Mouse (Mus musculus) heart, embryonic 14.5 days (tissue): ENCODE data around the gene Poc1a. TPM values are rescaled to one million over a fixed set of nuclear protein-coding genes. Genes with fewer than 3 reads are reported as not detected.

Experiments
- ATAC-seq: fragments of 200-750 bp; cut with Nextera tagmentation; 2 replicates; pipeline ENCODE4 v1.8.0; 2017; ENCODE audit warnings: low read depth, moderate TSS enrichment; ENCODE audit not compliant: insufficient number of reproducible peaks, insufficient read depth, low FRiP score
- H3K27ac ChIP-seq, 2 experiments: fragments of 200-500 bp in 1 of 2; fragments of 300-500 bp in 1 of 2; sonication (generic) in 1 of 2; replicated peaks in 1 of 2; 2 replicates each; pipeline ENCODE4 v1.5.1; 2012 to 2014; ENCODE audit warnings: low read depth in 2 of 2, low read length in 2 of 2, control low read depth in 1 of 2, mild to moderate bottlenecking in 1 of 2, mixed read lengths in 1 of 2; ENCODE audit not compliant: control insufficient read depth in 1 of 2, insufficient read depth in 1 of 2
- H3K27me3 ChIP-seq: fragments of 300-500 bp; sonication (generic); 2 replicates; pipeline ENCODE4 v1.6.1; 2014; ENCODE audit warnings: mild to moderate bottlenecking, low read length, control low read depth; ENCODE audit not compliant: control insufficient read depth, insufficient read depth
- H3K36me3 ChIP-seq: fragments of 300-500 bp; sonication (generic); 2 replicates; pipeline ENCODE4 v1.6.1; 2014; ENCODE audit warnings: mild to moderate bottlenecking, control low read depth, low read length, mixed read lengths; ENCODE audit not compliant: control insufficient read depth, insufficient read depth
- H3K4me1 ChIP-seq, 2 experiments: fragments of 200-500 bp in 1 of 2; fragments of 300-500 bp in 1 of 2; sonication (generic) in 1 of 2; 2 replicates each; pipeline ENCODE4 v1.6.1; 2012 to 2014; ENCODE audit warnings: low read length in 2 of 2, control low read depth in 1 of 2, mixed read lengths in 1 of 2; ENCODE audit not compliant: control insufficient read depth in 2 of 2, insufficient read depth in 2 of 2
- H3K4me2 ChIP-seq: fragments of 300-500 bp; sonication (generic); 2 replicates; pipeline ENCODE4 v1.6.1; 2014; ENCODE audit warnings: mild to moderate bottlenecking, low read length
- H3K4me3 ChIP-seq, 2 experiments: fragments of 200-500 bp in 1 of 2; fragments of 300-500 bp in 1 of 2; sonication (generic) in 1 of 2; 2 replicates each; pipeline ENCODE4 v1.5.1; 2012 to 2014; ENCODE audit warnings: low read length in 2 of 2, mild to moderate bottlenecking in 2 of 2, control low read depth in 1 of 2, low read depth in 1 of 2, moderate library complexity in 1 of 2; ENCODE audit not compliant: control insufficient read depth in 1 of 2, insufficient read depth in 1 of 2
- H3K9ac ChIP-seq: fragments of 300-500 bp; sonication (generic); 2 replicates; pipeline ENCODE4 v1.6.1; 2014; ENCODE audit warnings: mild to moderate bottlenecking, low read length
- H3K9me3 ChIP-seq: fragments of 300-500 bp; sonication (generic); 2 replicates; pipeline ENCODE4 v1.6.1; 2016; ENCODE audit warnings: low read length, control low read depth; ENCODE audit not compliant: control insufficient read depth
- WGBS: fragments of 180-500 bp; shearing (Covaris S2); extraction: QIAGEN DNeasy Blood & Tissue Kit; methylation state at CpG from one replicate; pipeline ENCODE4 v1.1.7; 2014; 5-methylcytosine and 5-hydroxymethylcytosine counted together
- polyA plus RNA-seq: library from polyadenylated mRNA; unstranded; fragments of >200 nt; fragmentation: Nextera tagmentation; extraction: Ambion mirVana; gene quantifications from 2 replicates; pipeline ENCODE4 v1.2.1, GENCODE M21; 2014

Poc1a gene
- polyA plus RNA-seq, 1 experiment from 2014 or later, result 24.3 TPM

DNA sequence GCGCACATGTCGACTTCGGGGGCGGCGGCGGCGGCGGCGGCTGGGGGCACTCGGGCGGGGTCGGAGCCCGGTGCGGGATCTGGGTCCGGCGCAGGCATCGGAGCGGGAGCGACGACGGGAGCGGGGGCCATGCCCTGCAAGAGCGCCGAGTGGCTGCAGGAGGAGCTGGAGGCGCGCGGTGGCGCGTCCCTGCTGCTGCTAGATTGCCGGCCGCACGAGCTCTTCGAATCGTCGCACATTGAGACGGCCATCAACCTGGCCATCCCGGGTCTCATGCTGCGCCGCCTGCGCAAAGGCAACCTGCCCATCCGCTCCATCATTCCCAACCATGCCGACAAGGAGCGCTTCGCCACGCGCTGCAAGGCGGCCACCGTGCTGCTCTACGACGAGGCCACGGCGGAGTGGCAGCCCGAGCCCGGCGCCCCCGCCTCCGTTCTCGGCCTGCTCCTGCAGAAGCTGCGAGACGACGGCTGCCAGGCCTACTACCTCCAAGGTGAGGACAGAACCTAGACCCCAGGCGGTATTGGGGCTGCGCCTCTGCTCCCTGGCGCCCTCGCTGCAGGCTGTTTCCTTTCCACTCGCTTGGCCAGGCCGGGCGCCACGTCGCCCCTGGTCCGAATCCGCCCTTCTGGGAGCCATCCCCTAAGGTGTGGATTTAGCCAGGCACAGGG lies 88.1 kb downstream of the Poc1a start:
- WGBS, result under 1% methylated on average over 70 of the region's 72 CpGs
- H3K9me3 ChIP-seq, result no peaks in the 10 kb centered on the region
- H3K27ac ChIP-seq, result peak overlapping the region; percentile 84 to 93
- peak overlapping the region; percentile 73 to 89 for H3K4me3 ChIP-seq
- no peaks in the 10 kb centered on the region for H3K27me3 ChIP-seq
- peak overlapping the region; percentile 96 for H3K9ac ChIP-seq
- H3K36me3 ChIP-seq, result peaks cover 32% of the 10 kb centered on the region
- peak overlapping the region; percentile 85 for H3K4me2 ChIP-seq
- peaks cover 25 to 34% of the 10 kb centered on the region in 2 experiments for H3K4me1 ChIP-seq
- ATAC-seq, result peak; percentile 16; the same call in 1 of the 2 replicates

DNA sequence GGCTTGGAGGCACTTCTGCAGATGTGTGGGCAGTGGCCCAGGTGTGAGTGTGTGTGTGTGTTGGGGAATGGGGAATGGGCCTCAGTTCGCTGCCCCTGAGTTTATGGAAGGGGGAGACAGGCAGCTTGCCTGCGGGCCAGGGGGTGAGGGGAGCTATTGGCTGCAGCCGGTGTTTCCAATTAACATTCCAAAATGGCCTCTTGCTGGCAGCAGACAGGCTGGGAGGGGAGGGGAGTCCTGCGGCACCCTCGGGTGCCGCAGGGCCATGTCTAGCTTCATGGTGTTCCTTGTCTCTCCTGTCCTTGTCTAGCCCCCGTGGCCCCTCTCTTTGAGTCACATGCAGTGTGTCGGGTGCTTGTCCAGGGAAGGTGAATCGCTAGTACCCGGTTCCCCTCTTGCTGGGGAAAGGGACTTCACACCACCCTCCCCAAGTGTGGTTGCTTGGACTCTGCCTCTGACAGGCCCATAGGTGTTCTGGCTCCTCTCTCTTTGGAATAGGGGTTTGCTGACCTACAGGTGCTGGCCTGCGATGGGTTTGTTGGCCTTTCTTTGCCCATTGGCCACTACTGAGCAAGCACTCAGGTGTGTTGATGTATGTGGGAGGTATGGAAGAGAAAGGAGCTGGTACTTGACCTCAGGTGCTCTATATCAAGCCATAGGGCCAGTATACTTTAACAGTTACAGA lies 89.1 kb downstream of the Poc1a start:
- WGBS, result 7% methylated on average over 11 of the region's 11 CpGs
- Histone ChIP-seq H3K27me3 (no peaks in the 10 kb centered on the region), H3K9me3 (no peaks in the 10 kb centered on the region), H3K36me3 (peaks cover 40% of the 10 kb centered on the region), H3K27ac (peak overlapping the region; percentile 84 to 93), H3K9ac (peak overlapping the region; percentile 96), H3K4me2 (peak overlapping the region; percentile 85), H3K4me1 (peaks cover 24 to 35% of the 10 kb centered on the region in 2 experiments), H3K4me3 (peak overlapping the region; percentile 73 to 89)
- ATAC-seq, result no peak

- Histone ChIP-seq H3K27ac (peak overlapping the region in 1 of 2 experiments; percentile 68; a peak in 1 of 4 replicates), H3K27me3 (no peaks in the 10 kb centered on the region), H3K9ac (peak overlapping the region; percentile 96), H3K9me3 (no peaks in the 10 kb centered on the region), H3K36me3 (peaks cover 48% of the 10 kb centered on the region), H3K4me2 (peak overlapping the region; percentile 85), H3K4me3 (peak overlapping the region; percentile 6 to 89; a peak in 2 of 4 replicates), H3K4me1 (peaks cover 23 to 35% of the 10 kb centered on the region in 2 experiments)
- no peak for ATAC-seq
- WGBS, result 84% methylated on average over 30 of the region's 30 CpGs
These were observed 89.9 kb downstream of the Poc1a start for GRCm38 (mm10) chr9:106370620-106371383.

DNA sequence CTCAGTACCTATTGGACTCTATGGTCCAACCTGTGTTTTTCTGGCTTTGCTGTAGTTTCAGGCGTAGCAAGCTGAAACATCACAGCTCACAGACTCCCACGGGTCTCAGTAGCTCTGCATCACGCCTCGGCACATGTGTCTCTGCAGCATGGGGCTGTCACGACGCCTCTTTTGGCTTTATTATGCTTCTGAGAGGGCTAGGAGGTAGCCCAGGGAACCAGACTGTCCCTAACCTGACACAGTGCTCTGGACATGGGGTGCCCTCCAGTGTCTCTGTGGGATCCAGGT lies 90.5 kb downstream of the Poc1a start:
- 71% methylated on average over 6 of the region's 6 CpGs for WGBS
- Histone ChIP-seq H3K4me3 (peak overlapping the region in 1 of 2 experiments; percentile 89; a peak in 2 of 4 replicates), H3K4me1 (peaks cover 23 to 35% of the 10 kb centered on the region in 2 experiments), H3K27ac (peak overlapping the region; percentile 46 to 68; a peak in 3 of 4 replicates), H3K36me3 (peaks cover 49% of the 10 kb centered on the region), H3K27me3 (no peaks in the 10 kb centered on the region), H3K9ac (peak overlapping the region; percentile 51), H3K4me2 (peak overlapping the region; percentile 85), H3K9me3 (no peaks in the 10 kb centered on the region)
- ATAC-seq, result no peak

DNA sequence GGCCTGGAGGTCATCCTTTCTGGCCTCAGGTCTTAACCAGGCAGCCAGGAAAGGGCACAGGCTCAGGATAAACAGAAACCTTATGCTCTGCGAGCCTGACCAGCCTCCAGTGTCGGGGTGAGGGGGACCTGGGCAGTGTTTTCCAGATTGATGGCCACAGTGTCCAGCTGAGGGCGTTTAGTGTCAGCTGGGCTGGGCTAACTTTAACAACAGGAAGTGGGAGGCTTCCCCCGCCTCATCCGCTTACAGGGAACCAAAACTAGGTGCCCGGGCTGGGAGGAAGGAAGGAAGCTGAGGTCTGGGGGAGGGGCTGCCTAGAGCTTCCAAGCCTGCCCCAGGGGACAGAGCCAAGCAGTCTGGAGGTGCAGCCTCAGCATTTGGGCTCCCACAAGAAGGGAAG lies 90.9 kb downstream of the Poc1a start:
- no peaks in the 10 kb centered on the region for H3K9me3 ChIP-seq
- peaks cover 23 to 35% of the 10 kb centered on the region in 2 experiments for H3K4me1 ChIP-seq
- 16% methylated on average over 6 of the region's 6 CpGs for WGBS
- peak overlapping the region; percentile 85 for H3K4me2 ChIP-seq
- peak overlapping the region; percentile 51 for H3K9ac ChIP-seq
- no peaks in the 10 kb centered on the region for H3K27me3 ChIP-seq
- no peak for ATAC-seq
- H3K27ac ChIP-seq, result peak overlapping the region; percentile 46 to 68
- H3K4me3 ChIP-seq, result peak overlapping the region in 1 of 2 experiments; percentile 89; a peak in 2 of 4 replicates
- H3K36me3 ChIP-seq, result peaks cover 49% of the 10 kb centered on the region

DNA sequence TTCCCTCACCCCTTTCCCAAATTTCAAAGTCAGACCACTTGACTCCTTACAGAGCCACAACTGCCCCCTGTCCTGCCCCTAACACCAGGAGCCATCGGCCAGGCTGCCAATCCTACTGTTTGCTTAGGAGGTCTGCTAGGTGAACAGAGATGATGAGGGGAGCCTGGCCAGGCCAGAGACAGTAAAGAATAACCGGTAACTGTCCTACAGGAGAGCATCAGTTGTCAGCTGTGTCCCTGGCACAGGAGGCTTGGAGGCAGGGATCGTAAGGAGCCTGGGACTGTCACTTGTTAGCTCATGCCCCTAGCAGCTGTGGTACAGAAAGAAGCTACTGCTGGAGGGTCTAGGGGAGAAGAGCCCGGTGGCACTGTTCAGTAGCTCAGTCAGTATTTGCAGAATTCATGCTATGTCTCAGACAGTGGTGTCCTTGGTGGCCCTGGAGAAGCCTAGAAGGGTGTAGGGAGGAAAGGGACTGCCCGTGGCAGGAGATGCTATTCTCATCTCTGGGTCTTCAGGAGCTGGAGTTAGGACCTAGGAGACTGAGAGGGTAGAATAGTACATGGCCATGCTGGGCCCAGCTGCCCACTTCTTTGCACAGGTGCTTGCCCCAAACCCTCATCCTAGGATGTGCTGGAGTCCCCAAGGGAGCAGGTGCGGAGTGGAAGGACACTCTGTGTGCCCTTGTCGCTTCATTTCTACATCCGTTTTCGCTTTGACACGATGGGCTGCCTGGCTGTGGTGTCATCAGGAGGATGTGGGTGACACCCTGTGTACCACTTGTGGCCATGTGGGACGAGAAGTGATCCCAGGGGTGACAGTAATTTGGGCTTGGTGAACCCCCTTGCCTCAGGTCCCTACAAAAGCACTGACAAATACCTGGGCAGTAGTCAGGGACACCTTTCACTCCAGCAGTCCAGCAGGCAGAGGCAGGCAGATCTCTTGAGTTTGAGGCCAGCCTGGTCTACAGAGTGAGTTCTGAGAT lies 91.9 kb downstream of the Poc1a start:
- Histone ChIP-seq H3K36me3 (peaks cover 56% of the 10 kb centered on the region), H3K27ac (peak overlapping the region; percentile 4 to 68; a peak in 2 of 4 replicates), H3K4me3 (0 out of 4 replicates have a peak overlapping the region, but pooled peaks of 1 of the 2 experiments have one; percentile 89), H3K9me3 (no peaks in the 10 kb centered on the region), H3K4me2 (peak overlapping the region; percentile 85), H3K27me3 (no peaks in the 10 kb centered on the region), H3K4me1 (peaks cover 17 to 35% of the 10 kb centered on the region in 2 experiments), H3K9ac (0 out of 2 replicates have a peak overlapping the region, but pooled peaks have one; percentile 51)
- no peak for ATAC-seq
- 85% methylated on average over 11 of the region's 11 CpGs for WGBS
